Comparison of ENCODE assay signal across 26 mouse cellular contexts in genomic region chr1:73857497-73857896, GRCm38 (mm10).
DNase-seq lines count a peak whose midpoint lies in the region; ATAC-seq lines count a peak whose summit lies in the region.
"Had no signal": no experiment of that assay in that cellular context is flagged by ENCODE, and none has a peak within 500 bp of the region (broad histone marks: within the 10 kb centered on the region; RNA-seq: fewer than 3 reads in every experiment).

No protein-coding gene starts in this region.

- no peak overlapping the region for H3K27ac ChIP-seq in hindbrain, embryonic 10.5 days
- H3K27ac ChIP-seq in hindbrain, embryonic 14.5 days = no peak overlapping the region
- no peak overlapping the region for H3K27ac ChIP-seq in midbrain, embryonic 14.5 days (replicated peaks; ENCODE audit: low read depth, low read length)
- H3K27ac ChIP-seq in midbrain, embryonic 16.5 days (ENCODE audit: low read length) = no peak overlapping the region
- H3K27ac ChIP-seq in embryonic facial prominence, embryonic 15.5 days (replicated peaks) = peak overlapping the region; percentile 44
- H3K27ac ChIP-seq: embryonic facial prominence, embryonic 12.5 days; gastrocnemius, adult 2 months; heart, adult 2 months; kidney, postnatal 0 days; liver, embryonic 15.5 days; neural tube, embryonic 15.5 days; stomach, embryonic 15.5 days had no signal

- H3K9ac ChIP-seq in hindbrain, embryonic 14.5 days = no peak overlapping the region
- no peak overlapping the region for H3K9ac ChIP-seq in midbrain, embryonic 14.5 days (replicated peaks; ENCODE audit: low read length)
- H3K9ac ChIP-seq in midbrain, embryonic 16.5 days (ENCODE audit: low read depth, low read length) = no peak overlapping the region
- H3K9ac ChIP-seq in embryonic facial prominence, embryonic 15.5 days = no peak overlapping the region
- H3K9ac ChIP-seq: embryonic facial prominence, embryonic 12.5 days; heart, embryonic 12.5 days; liver, embryonic 15.5 days; lung, embryonic 14.5 days; neural tube, embryonic 15.5 days; stomach, embryonic 15.5 days had no signal

- peak; percentile 35 for DNase-seq in hindbrain, embryonic 10.5 days (ENCODE audit: low spot score)
- DNase-seq in hindbrain, embryonic 14.5 days (ENCODE audit: low spot score) = no peak
- peak; percentile 18 for DNase-seq in midbrain, embryonic 14.5 days
- DNase-seq in liver = no peak
- DNase-seq: adrenal gland, postnatal 25 days; B cell, adult 2 months; cerebellum, adult 2 months; cerebellum, postnatal 14 days; gastrocnemius, adult 2 months; gastrocnemius, postnatal 36 days; heart, adult 2 months; kidney, adult 8-10 months; kidney, postnatal 4 days; lung, embryonic 14.5 days; lung, postnatal 14 days; right cerebral cortex, postnatal 25 days had no signal

- H3K9me3 ChIP-seq in hindbrain, embryonic 10.5 days = no peaks in the 10 kb centered on the region
- H3K9me3 ChIP-seq in hindbrain, embryonic 14.5 days (ENCODE audit: control insufficient read depth, low read length) = no peaks in the 10 kb centered on the region
- no peaks in the 10 kb centered on the region for H3K9me3 ChIP-seq in midbrain, embryonic 14.5 days (ENCODE audit: control insufficient read depth, low read length)
- H3K9me3 ChIP-seq in midbrain, embryonic 16.5 days (replicated peaks; ENCODE audit: control insufficient read depth, low read length, poor library complexity, severe bottlenecking) = no peaks in the 10 kb centered on the region
- no peaks in the 10 kb centered on the region for H3K9me3 ChIP-seq in embryonic facial prominence, embryonic 15.5 days (replicated peaks)
- H3K9me3 ChIP-seq: embryonic facial prominence, embryonic 12.5 days; heart, embryonic 12.5 days; liver, embryonic 15.5 days; neural tube, embryonic 15.5 days; stomach, embryonic 15.5 days had no signal

- no peak overlapping the region for H3K4me3 ChIP-seq in hindbrain, embryonic 10.5 days
- no peak overlapping the region for H3K4me3 ChIP-seq in hindbrain, embryonic 14.5 days (replicated peaks; ENCODE audit: low read length)
- no peak overlapping the region for H3K4me3 ChIP-seq in midbrain, embryonic 14.5 days (replicated peaks; ENCODE audit: low read depth, low read length)
- H3K4me3 ChIP-seq in midbrain, embryonic 16.5 days (ENCODE audit: low read depth, low read length) = no peak overlapping the region
- no peak overlapping the region for H3K4me3 ChIP-seq in embryonic facial prominence, embryonic 15.5 days (replicated peaks)
- H3K4me3 ChIP-seq: embryonic facial prominence, embryonic 12.5 days; gastrocnemius, adult 2 months; heart, adult 2 months; heart, embryonic 12.5 days; liver, embryonic 15.5 days; neural tube, embryonic 15.5 days; stomach, embryonic 15.5 days had no signal

- peaks cover 6% of the 10 kb centered on the region; the same call in 1 of the 2 replicates for H3K27me3 ChIP-seq in hindbrain, embryonic 10.5 days (ENCODE audit: insufficient read depth, poor library complexity, severe bottlenecking)
- no peaks in the 10 kb centered on the region for H3K27me3 ChIP-seq in hindbrain, embryonic 14.5 days (ENCODE audit: control insufficient read depth, insufficient read depth, low read length)
- H3K27me3 ChIP-seq in midbrain, embryonic 14.5 days (ENCODE audit: control insufficient read depth, insufficient read depth, low read length) = no peaks in the 10 kb centered on the region
- no peaks in the 10 kb centered on the region; the same call in 1 of the 2 replicates for H3K27me3 ChIP-seq in midbrain, embryonic 16.5 days (ENCODE audit: control insufficient read depth, insufficient read depth, low read depth, low read length)
- H3K27me3 ChIP-seq in embryonic facial prominence, embryonic 15.5 days = no peaks in the 10 kb centered on the region
- H3K27me3 ChIP-seq: embryonic facial prominence, embryonic 12.5 days; heart, embryonic 12.5 days; liver, embryonic 15.5 days; neural tube, embryonic 15.5 days; stomach, embryonic 15.5 days had no signal

- peaks cover 16% of the 10 kb centered on the region for H3K4me1 ChIP-seq in hindbrain, embryonic 10.5 days (replicated peaks)
- H3K4me1 ChIP-seq in hindbrain, embryonic 14.5 days (replicated peaks; ENCODE audit: control insufficient read depth, insufficient read depth, low read length) = peaks cover 8% of the 10 kb centered on the region; the same call in 1 of the 2 replicates
- H3K4me1 ChIP-seq in midbrain, embryonic 14.5 days (ENCODE audit: control insufficient read depth, insufficient read depth, low read length) = peaks cover 2% of the 10 kb centered on the region; the same call in 1 of the 2 replicates
- H3K4me1 ChIP-seq in midbrain, embryonic 16.5 days (ENCODE audit: control insufficient read depth, insufficient read depth, low read length) = peaks cover 7% of the 10 kb centered on the region; the same call in 1 of the 2 replicates
- peaks cover 28% of the 10 kb centered on the region for H3K4me1 ChIP-seq in embryonic facial prominence, embryonic 15.5 days
- H3K4me1 ChIP-seq: liver, embryonic 15.5 days had no signal

- H3K36me3 ChIP-seq in hindbrain, embryonic 10.5 days = no peaks in the 10 kb centered on the region
- H3K36me3 ChIP-seq in hindbrain, embryonic 14.5 days (replicated peaks; ENCODE audit: control insufficient read depth, insufficient read depth) = no peaks in the 10 kb centered on the region
- no peaks in the 10 kb centered on the region for H3K36me3 ChIP-seq in midbrain, embryonic 14.5 days (ENCODE audit: control insufficient read depth, insufficient read depth, low read length)
- H3K36me3 ChIP-seq in midbrain, embryonic 16.5 days (ENCODE audit: control insufficient read depth, insufficient read depth, low read length) = no peaks in the 10 kb centered on the region
- no peaks in the 10 kb centered on the region for H3K36me3 ChIP-seq in embryonic facial prominence, embryonic 15.5 days
- H3K36me3 ChIP-seq: embryonic facial prominence, embryonic 12.5 days; heart, embryonic 12.5 days; liver, embryonic 15.5 days; neural tube, embryonic 15.5 days; stomach, embryonic 15.5 days had no signal

- no peak for ATAC-seq in hindbrain, embryonic 14.5 days (ENCODE audit: low FRiP score)
- no peak for ATAC-seq in midbrain, embryonic 14.5 days (ENCODE audit: low FRiP score, low TSS enrichment)
- ATAC-seq in midbrain, embryonic 16.5 days = no peak
- no peak for ATAC-seq in embryonic facial prominence, embryonic 15.5 days (ENCODE audit: insufficient number of reproducible peaks, low FRiP score, low TSS enrichment, low read depth)
- ATAC-seq: forebrain, embryonic 14.5 days; intestine, embryonic 16.5 days had no signal

- 55% methylated on average over 5 of the region's 5 CpGs for WGBS in hindbrain, embryonic 10.5 days
- WGBS in hindbrain, embryonic 14.5 days = 51% methylated on average over 5 of the region's 5 CpGs
- WGBS in midbrain, embryonic 14.5 days = 67% methylated on average over 5 of the region's 5 CpGs
- 61% methylated on average over 5 of the region's 5 CpGs for whole genome bisulfite sequencing in midbrain, embryonic 16.5 days
- 38% methylated on average over 5 of the region's 5 CpGs for WGBS in embryonic facial prominence, embryonic 15.5 days

- H3K4me2 ChIP-seq in hindbrain, embryonic 14.5 days (replicated peaks) = no peak overlapping the region
- H3K4me2 ChIP-seq in midbrain, embryonic 14.5 days (ENCODE audit: low read length) = no peak overlapping the region
- H3K4me2 ChIP-seq in midbrain, embryonic 16.5 days (ENCODE audit: low read length) = no peak overlapping the region
- H3K4me2 ChIP-seq in embryonic facial prominence, embryonic 15.5 days (replicated peaks) = no peak overlapping the region
- H3K4me2 ChIP-seq: embryonic facial prominence, embryonic 12.5 days; heart, embryonic 12.5 days; liver, embryonic 15.5 days; lung, embryonic 14.5 days; neural tube, embryonic 15.5 days; stomach, embryonic 15.5 days had no signal

Comparison
In these comparisons a context has a peak if more than half of its experiments do, and no peak if none do; other contexts are left out.
1. DNase-seq: peak in hindbrain, embryonic 10.5 days (single experiment) and midbrain, embryonic 14.5 days (single experiment); none in hindbrain, embryonic 14.5 days (single experiment) and liver (single experiment).